Comparison of ENCODE assay signal across 11 mouse cellular contexts in genomic region chrX:158577856-158578255, GRCm38 (mm10).
"Had no signal": no experiment of that assay in that cellular context is flagged by ENCODE, and none has a peak within 500 bp of the region (broad histone marks: within the 10 kb centered on the region; RNA-seq: fewer than 3 reads in every experiment).

No protein-coding gene starts in this region.

- DNase-seq: kidney, adult 9 months; kidney, postnatal 36 days; midbrain, embryonic 14.5 days; right cerebral cortex, adult 18-20 months; right cerebral cortex, postnatal 25 days had no signal

- H3K9me3 ChIP-seq: limb, embryonic 10.5 days; liver, embryonic 12.5 days; neural tube, embryonic 15.5 days had no signal

- H3K4me1 ChIP-seq: limb, embryonic 10.5 days; liver, embryonic 12.5 days; neural tube, embryonic 15.5 days had no signal

- H3K4me3 ChIP-seq: limb, embryonic 10.5 days; liver, embryonic 12.5 days; myocyte; neural tube, embryonic 15.5 days had no signal

- H3K27ac ChIP-seq: kidney, postnatal 0 days; limb, embryonic 10.5 days; liver, embryonic 12.5 days; neural tube, embryonic 15.5 days; stomach, postnatal 0 days had no signal

- H3K9ac ChIP-seq: liver, embryonic 12.5 days; neural tube, embryonic 15.5 days had no signal

- H3K27me3 ChIP-seq: liver, embryonic 12.5 days; neural tube, embryonic 15.5 days had no signal

- ATAC-seq: liver, embryonic 12.5 days had no signal

- H3K36me3 ChIP-seq: limb, embryonic 10.5 days; liver, embryonic 12.5 days; neural tube, embryonic 15.5 days had no signal

- H3K4me2 ChIP-seq: liver, embryonic 12.5 days; neural tube, embryonic 15.5 days had no signal
